Mouse (Mus musculus) thymus, postnatal 0 days (tissue): ENCODE data around the gene Fcrlb. TPM values are rescaled to one million over a fixed set of nuclear protein-coding genes. Genes with fewer than 3 reads are reported as not detected.
A peak's percentile ranks its signal among the peaks of the same experiment; 100 is the strongest.
"Not testable (repeated sequence)": the region's sequence is repeated elsewhere in the genome, so short reads cannot be mapped to it uniquely, and the experiment has no call there.

Experiments used
- DNase-seq: peaks from one replicate; pipeline ENCODE4 v3.0.0-alpha.2; 2015; ENCODE audit warnings: low spot score
- polyA plus RNA-seq: library from polyadenylated mRNA; unstranded; fragments of >200 nt; fragmentation: Nextera tagmentation; extraction: Ambion mirVana; gene quantifications from 2 replicates; pipeline ENCODE4 v1.2.1, GENCODE M21; 2015

The Fcrlb gene
- 0.19 and 0.73 TPM in 2 replicates for polyA plus RNA-seq

GRCm38 (mm10) chr1:170912891-170913615, at the start of gene Fcrlb:
Gene Fcrlb (minus strand): TSS chr1:170912941.
- no peak for DNase-seq

GRCm38 (mm10) chr1:170962301-170962700, 49.6 kb upstream of the Fcrlb start:
- no peak for DNase-seq

GRCm38 (mm10) chr1:170961101-170961500, 48.4 kb upstream of the Fcrlb start:
- no peak for DNase-seq

GRCm38 (mm10) chr1:170959791-170960190, 47.0 kb upstream of the Fcrlb start:
- no peak for DNase-seq

- no peak for DNase-seq
Measured at GRCm38 (mm10) chr1:170958225-170958624, 45.5 kb upstream of the Fcrlb start.

- DNase-seq, result no peak
Measured at GRCm38 (mm10) chr1:170953192-170953591, 40.5 kb upstream of the Fcrlb start.

- peak; percentile 41 for DNase-seq
Measured at GRCm38 (mm10) chr1:170950772-170951171, 38.0 kb upstream of the Fcrlb start.

GRCm38 (mm10) chr1:170944908-170945307, 32.2 kb upstream of the Fcrlb start:
- not testable (repeated sequence) for DNase-seq

GRCm38 (mm10) chr1:170944151-170944550, 31.4 kb upstream of the Fcrlb start:
- DNase-seq, result not testable (repeated sequence)

- DNase-seq, result no peak
Measured at GRCm38 (mm10) chr1:170939255-170939654, 26.5 kb upstream of the Fcrlb start.

- DNase-seq, result peak; percentile 41
Measured at GRCm38 (mm10) chr1:170934383-170934782, 21.6 kb upstream of the Fcrlb start.

GRCm38 (mm10) chr1:170933940-170934339, 21.2 kb upstream of the Fcrlb start:
- DNase-seq, result no peak

- DNase-seq, result no peak
Measured at GRCm38 (mm10) chr1:170933386-170933920, 20.7 kb upstream of the Fcrlb start.

- DNase-seq, result no peak
Measured at GRCm38 (mm10) chr1:170932043-170932442, 19.3 kb upstream of the Fcrlb start.

- DNase-seq, result no peak
Measured at GRCm38 (mm10) chr1:170929245-170929644, 16.5 kb upstream of the Fcrlb start.

GRCm38 (mm10) chr1:170928467-170928866, 15.7 kb upstream of the Fcrlb start:
- DNase-seq, result no peak

GRCm38 (mm10) chr1:170927378-170927777, 14.6 kb upstream of the Fcrlb start, which contains the start of gene Fcrla:
Gene Fcrla (minus strand): TSS chr1:170927583.
- no peak for DNase-seq

GRCm38 (mm10) chr1:170926941-170927340, 14.2 kb upstream of the Fcrlb start:
- DNase-seq, result no peak

- peak; percentile 21 for DNase-seq
Measured at GRCm38 (mm10) chr1:170924485-170924884, 11.7 kb upstream of the Fcrlb start.

- no peak for DNase-seq
Measured at GRCm38 (mm10) chr1:170919308-170919707, 6.6 kb upstream of the Fcrlb start.

GRCm38 (mm10) chr1:170915657-170916056, 2.9 kb upstream of the Fcrlb start:
- no peak for DNase-seq

- DNase-seq, result no peak
Measured at GRCm38 (mm10) chr1:170911907-170912660, 657 bp downstream of the Fcrlb start.
